Mouse (Mus musculus): ENCODE measurements around the gene Notch3.
"Not testable (repeated sequence)": the region's sequence is repeated elsewhere in the genome, so short reads cannot be mapped to it uniquely, and the experiment has no call there.

The Notch3 gene

DNA sequence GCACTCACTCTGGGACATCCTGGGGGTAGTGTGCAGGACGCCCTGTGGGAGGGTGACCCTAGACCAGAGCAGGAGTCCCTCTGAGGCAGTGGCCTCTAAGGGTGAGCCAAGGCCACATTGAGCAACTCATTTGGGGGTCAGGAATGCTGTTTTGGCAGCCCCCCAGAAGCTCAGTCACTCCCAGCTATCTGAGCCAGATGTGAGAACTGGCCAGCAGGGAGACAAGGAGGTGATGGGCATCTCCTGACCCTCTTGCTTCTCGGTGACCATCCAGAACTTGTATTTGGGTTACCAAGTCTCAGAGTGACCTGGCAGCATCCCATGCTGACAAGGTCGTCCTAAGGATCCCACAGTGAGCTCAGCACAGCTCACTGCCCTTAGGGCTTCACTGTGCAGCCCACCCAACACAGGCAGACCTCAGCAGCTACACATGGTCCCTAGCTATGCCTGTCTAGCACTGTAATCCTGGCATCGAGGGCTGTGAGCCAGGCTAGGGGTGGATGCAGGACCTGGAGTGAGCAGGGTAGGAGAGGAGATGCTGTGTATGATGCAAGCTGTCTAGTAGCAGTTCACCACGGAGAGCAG is 49.3 kb downstream of the Notch3 start:
- no peak for DNase-seq

DNA sequence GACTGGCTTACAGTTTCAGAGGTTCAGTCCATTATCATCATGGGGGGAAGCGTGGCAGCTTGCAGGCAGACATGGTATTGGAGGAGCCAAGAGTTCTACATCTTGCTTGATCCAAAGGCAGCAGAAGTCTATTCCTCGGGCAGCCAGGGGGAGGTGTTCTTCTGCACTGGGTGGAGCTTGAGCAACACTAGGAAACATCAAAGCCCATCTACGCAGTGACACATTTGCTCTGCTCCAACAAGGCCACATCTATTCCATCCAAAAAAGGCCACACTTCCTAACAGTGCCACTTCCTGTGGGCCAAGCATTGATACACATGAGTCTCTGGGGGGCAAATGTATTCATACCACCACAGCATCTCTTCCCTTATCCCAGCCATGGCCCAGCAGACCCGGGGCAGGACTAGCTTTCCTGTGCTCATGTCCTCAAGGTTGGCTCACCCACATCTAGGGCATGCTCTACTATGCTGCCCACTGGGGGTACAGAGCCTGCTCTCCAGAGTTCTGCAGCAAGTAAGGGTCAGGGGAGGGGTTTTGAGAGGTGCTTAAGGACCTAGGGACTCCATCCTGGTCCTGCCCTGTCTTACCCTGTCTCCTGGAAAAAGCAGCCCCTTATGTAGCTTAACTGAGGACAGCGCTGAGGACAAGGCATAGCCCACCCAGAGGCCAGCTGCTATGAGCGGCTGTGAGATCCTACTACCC is 49.9 kb downstream of the Notch3 start:
- no peak for DNase-seq

DNA sequence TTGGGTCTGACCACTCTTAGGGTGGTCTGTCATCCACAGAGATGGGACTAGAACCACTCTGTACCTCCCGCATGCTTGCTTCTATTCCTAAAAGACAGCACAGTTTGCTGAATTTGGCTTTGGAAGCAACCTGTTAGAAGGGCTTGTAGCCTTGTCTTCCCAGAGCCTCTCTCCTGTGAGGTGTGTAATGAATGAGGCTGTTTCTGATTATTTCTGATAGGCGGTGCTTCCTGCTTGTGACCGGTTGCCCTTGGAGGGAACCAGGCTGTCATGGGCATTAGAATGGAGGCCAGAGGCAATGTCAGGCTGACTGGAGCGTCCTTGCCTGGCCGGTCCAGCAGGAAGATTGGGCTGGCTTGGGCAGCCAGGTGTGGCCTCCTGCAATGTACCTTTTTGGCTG is 52.2 kb downstream of the Notch3 start:
- DNase-seq = not testable (repeated sequence)

DNA sequence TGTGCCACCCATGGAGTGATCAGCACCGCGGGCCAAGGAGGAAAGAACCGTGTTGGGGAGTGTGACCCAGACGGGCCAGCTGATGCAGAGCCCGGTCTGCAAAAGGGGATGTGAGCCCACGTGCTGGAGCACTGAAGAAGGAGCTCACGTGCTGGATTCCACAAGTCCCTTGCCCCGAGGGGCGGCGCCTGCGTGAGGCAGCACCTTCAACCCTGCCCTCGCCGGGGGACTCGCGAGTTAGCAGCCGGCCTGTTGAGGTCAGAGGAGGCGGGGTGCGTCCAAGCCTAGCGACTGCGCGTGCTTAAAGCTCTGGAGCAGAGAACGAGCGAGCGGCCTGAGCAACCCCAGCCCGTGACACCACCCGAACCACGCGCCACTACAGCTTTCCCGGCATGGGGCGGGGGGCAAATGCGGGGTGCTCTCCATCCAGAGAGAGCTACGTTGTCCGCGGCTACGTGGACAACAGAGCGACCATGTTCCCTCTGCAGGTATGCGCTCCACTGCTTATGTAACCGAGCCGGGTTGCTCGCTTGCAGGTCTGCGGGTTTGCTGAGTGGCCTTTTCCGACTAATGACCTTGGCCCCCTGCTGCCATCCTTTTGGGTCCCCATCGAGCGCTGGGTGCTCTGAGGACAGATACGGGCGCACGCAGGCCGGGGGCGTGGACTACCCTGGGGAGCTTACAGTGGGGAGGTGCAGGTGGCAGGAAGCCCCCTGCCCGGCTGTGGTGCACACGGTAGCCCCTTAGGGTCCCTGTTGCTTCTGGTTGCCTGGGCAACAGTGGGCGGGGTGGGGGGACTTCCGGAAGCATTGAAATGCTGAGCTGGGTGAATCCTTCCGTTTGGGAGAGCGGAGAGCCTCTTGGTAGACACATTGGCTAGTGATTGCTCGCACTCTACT is 52.9 kb downstream of the Notch3 start:
- DNase-seq = no peak

DNA sequence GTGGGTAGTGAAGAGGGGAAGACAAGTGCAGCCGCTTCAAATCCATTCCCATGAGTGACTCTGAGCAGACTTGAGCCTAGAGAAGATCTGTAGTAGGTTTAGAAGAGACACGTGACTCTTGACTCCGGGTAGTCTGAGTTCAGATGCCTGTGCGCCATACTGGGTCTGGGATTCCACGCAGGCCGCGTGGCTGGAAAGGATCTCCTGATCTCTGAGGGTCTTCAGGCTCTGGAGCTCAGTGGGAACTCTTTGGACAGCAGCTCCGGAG is 53.5 kb downstream of the Notch3 start:
- DNase-seq = no peak

DNA sequence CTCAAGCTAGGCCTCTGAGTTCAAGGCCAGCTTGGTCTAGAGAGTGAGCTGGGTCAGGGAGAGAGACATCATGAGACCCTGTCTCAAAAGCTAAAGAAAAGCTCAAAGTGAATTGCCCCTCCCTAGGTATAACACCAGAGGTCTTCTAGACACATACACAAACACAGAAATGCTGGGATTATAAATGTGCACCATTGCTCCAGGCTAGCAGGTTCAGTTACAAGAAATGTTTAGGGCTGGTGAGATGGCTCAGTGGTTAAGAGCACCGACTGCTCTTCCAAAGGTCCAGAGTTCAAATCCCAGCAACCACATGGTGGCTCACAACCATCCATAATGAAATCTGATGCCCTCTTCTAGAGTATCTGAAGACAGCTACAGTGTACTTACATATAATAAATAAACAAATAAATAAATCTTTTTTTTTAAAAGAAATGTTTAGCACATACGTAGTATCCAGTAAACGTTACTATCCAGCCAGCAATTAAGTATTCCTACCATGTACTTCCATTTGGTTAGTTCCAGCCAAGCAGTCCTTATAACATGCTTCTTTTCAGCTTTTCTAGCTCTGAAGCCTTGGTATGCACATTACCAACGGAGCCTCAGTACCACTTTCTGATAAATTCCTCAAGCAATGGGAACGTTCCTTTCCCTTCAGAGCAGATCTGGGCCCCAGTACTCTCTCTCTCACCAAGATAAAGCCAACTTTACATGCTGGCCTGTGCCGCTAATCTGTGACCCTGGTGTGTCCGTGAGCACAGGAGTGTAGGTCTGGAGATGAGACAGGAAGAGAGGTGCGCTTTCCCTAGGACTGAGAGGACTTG is 54.0 kb downstream of the Notch3 start:
- no peak for DNase-seq

DNA sequence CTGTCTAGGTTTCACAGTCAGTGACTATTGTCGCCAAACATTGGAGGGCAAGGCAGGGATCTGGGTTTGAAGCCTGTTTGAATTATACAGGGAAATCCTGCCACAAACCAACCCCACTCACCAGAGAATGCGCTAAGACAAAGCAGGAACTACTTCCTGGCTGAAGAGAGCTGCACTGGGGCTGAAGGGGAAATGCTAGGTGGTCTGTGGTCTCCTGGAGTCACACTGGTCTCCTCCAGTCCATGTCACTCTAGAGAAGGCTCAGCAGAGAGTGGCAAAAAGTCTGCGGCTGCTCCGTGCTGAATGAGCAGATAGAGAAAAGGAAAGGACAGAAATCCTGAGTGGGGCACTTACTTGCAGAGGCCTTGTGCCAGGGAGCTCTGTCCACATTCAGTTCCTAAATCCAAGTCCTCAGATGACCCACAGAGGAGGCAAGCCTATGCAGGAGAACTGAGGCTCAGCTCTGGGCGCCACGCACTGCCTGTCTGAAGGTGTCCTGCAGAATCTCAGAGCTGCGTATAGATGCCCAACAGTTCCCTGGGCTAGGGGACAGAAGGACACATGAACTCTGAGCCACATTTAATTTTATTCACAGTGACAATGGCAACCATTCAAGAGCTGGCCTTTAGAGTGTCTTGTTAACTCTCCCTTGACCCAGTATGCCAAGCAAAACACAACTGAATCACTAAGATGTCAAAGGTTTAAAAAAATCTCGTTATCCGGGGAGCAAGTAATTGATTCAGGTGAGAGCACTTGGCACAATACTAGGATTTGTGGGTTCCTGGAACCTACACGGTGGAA is 55.5 kb downstream of the Notch3 start:
- DNase-seq = no peak

DNA sequence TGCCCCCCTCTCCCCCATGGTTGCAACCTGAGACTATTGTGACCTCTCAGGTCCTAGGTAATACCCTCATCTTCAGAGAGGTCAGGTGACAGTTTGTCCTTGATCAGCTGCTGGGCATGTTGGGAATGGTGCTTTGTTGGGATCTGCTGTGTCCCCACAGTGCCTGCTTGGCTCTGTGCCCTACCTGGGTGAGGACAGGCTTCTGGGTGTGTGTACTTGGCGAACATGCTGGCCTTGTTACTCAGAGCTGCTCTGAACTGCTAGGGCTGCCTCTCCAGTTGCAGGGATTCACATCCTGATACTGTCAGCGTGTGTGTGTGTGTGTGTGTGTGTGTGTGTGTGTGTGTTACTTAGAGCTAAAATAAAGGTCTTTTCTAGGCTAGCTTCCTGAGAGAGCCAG is 56.2 kb downstream of the Notch3 start:
- DNase-seq = no peak

DNA sequence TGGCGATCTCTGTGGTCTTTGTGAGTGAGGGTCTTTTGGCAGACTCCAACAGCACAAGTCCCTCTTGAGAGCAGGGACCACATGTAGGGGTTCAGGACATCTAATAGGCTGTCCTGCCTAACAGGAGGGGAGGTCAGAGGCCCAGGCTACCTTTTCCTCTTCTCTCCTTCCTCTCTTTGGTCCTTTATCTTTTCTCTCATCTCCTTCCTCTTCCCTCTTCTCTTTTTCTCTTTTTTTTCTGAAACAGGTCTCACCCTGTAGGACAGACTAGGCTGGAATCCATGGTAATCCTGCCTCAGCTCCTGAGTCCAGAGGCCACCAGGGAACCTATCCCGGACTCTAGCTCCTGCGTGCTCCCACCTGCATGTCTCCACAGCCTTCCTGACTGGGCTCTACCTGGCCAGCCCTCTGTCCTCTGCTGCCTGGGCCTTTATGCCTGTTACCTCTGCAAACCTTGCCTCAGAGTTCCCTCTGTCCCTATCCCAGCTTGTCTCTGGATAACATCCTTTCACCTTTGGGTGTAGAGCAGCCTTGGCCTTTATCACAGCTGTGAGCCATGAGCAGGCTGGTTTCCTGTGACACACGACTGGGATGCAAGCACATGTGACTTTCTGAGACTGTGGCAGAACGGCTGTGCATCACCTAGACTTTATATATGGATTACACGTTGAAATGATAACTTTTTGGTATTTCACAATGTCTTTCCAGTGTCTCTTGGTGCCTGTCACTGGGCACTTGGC is 57.3 kb downstream of the Notch3 start:
- no peak for DNase-seq

DNA sequence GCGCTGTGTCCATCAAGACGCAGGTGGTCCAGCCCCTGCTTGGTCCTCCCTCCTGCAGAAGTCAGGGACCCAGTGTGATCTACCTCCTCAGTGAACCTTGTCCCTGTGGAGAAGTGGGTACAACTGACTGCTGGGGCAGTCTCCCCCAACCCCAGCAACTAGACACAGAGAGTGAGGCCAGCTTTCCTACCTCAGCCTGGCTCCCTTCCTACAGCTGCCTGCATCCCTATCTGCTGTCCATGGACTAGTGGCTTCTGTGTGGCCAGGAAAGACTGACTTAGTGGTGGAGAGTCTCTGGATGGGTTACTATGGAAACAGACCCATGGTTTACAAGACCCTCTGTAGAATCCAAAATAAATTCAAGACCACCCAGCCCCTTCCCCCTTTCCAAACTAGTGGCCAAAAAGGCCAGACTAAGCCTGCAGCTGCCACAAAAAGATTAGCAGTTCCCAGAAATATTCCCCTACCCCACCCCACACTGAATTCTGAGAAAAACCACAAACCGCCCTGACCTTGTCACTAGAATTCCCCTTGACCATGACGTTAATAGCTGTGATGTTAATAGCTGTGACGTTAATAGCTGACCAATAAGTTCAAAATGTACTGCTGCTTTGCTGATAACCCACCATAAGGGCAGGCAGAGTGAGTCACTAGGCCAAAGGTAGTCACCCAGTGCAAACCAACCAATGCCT is 58.2 kb downstream of the Notch3 start:
- not testable (repeated sequence) for DNase-seq

DNA sequence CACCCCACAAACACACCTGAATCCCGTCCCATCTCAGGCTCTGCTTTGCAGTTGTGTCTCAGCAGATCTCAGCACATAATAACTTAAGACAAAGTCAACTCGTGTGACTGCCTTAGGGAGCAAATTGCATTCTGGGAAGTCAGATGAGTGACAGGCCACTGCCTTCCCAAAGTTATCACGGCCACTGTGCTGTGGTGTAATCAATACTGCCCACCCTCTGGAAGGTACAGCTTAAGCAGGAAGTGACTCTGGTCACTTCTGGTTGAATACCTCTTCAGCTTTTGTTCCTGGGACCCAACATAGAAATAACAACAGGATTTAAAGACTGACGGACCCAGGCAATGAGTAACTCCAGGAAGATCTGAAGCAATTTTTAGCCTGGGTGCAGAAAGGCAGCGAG is 58.8 kb downstream of the Notch3 start:
- DNase-seq = no peak

DNA sequence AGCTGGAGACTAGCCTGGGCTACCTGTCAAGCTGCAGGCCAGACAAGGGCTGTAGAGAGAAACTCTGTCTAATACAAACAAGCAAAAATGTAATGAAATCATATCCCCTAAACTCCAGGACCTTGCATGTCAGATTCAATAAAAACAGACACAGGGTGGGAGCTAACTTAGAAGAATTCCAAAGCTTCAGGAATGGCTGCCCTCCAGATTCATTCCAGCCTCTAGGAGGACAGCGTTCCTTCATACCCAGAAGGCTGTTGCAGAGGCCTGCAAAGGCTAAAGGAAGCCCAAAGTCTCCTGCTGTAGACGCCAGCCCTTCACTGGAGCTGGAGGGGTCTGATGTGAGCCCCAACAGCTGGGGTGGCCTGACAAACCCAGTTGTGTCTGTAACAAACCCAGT is 60.3 kb downstream of the Notch3 start:
- no peak for DNase-seq

DNA sequence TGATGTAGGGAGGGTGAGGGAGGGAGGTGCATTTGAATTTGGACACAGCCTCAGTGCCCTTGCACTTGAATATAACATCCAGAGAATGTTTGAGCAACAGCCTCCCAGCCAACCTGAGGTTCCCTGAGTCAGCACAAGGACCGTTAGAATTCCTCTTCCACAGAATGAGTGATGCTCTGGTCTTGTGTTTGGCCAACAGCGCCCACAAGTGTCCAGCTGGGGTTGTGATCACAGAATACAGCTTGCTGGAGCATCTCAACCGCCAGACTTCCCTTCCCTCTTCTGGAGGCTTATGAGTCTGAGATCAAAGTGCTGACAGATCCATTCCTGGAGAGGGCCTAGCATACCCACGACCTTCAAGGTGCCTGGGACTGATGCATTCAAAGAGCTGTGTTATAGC is 63.6 kb downstream of the Notch3 start:
- DNase-seq = no peak

DNA sequence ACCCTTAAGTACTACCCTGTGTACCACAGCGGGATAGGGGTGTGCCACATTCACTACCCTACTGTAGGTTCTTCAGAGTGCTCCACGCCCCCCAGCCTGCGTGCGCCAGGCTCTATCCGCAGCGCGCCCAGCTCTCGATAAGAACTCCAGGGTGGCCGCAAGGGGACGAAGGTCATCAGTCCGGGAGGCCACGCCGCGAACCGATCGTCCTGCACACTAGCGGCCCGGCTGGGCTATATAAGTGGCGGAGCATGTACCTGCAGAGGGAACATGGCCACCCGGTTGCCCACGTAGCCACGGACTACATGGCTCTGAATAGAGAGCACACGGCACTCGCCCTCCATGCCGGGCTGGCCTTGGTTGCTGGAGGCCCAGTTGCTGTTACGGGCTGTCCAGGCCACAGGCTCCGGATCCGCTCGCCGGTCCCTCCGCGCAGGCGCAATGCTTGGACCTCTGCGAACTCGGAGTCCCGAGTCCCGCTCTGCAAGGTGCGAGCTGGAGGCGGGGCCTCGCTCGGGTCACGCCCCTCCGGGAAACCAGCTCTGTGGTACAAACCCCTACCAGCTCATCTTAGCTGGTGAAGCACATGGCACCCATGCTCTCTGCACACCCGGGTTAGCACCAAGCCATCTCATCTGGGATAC is 66.6 kb downstream of the Notch3 start:
- peak; percentile 29 to 40 for DNase-seq

DNA sequence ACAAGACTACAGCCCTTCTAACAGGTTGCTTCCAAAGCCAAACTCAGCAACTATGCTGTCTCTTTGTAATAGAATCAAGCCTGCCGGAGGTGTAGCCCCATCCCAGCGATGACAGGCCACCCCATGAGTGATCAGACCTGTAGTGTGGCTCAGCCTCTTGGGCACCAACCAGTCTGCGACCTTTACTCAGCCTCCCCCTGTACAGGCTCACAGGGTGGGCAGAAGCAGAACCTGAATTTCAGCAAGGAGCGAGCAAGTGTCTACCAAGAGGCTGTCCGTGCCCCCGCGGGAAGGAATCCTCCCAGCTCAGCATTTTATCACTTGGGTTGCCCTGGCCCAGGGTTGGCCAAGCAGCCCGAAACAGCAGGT is 67.1 kb downstream of the Notch3 start:
- DNase-seq = no peak

DNA sequence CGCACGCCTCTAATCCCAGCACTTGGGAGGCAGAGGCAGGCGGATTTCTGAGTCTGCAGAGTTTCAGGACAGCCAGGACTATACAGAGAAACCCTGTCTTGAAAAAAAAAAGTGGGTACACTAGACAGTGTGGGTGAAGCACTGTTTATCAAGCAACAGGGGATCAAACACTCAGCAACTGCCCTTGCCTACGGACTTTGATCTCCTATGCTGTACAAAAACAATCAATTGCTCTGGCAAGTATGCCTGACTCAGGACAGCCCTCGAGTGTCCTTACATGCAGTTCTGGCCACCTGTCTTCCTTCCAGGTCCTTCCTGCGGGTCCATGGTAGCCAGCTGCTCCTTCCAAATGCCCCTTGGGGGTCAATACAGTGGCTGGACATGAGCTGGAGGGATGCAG is 67.7 kb downstream of the Notch3 start:
- not testable (repeated sequence) for DNase-seq

DNA sequence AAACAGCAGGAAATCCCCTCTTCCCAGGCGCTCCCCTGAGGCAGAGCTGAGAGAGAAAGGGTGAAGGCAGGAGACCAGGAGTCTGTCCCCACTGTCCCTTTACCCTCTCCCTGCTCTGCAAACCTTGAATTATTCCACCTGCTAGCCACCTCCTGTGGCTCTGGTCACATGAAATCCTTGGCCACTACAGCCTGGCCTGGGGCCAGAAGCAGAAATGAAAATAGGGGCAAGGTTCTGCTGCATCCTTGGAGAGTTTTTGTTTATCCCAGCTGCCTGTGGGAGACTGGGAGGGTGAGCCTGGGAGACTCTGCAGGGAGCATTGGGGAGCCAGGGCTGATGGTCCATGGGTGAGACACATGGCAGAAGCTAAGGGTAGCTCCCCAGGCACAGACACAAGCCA is 69.0 kb downstream of the Notch3 start:
- no peak for DNase-seq

DNA sequence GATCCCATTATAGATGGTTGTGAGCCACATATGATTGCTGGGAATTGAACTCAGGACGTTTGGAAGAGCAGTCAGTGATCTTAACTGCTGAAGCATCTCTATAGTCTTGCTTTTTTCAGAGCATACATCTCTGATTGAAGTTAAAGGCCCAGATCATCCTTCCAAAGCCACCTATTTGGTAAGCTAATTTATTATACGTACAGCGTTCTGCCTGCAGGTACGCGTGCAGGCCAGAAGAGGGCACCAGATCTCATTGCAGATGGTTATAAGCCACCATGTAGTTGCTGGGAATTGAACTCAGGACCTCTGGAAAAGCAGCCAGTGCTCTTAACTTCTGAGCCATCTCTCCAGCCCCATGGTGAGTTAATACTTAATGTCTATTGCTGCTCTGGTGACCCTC is 73.8 kb downstream of the Notch3 start:
- DNase-seq = no peak

DNA sequence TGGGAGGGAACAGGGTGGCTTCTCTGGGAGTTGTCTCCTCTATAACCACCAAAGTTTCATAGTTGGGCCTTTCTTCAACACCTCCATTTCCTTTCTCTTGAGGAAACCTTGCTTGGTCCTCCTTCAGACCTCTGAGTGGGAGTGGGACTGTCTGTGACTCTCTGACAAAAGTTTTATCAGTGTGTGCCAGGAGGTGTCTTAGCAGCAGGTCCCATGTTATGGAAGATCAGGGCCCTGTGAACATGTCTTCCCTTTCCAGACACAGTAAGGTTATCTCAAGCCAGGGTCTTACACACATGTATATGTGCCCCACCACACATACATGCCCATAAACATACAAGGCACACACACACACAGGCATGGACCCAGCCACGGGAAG is 74.4 kb downstream of the Notch3 start:
- DNase-seq = no peak

DNA sequence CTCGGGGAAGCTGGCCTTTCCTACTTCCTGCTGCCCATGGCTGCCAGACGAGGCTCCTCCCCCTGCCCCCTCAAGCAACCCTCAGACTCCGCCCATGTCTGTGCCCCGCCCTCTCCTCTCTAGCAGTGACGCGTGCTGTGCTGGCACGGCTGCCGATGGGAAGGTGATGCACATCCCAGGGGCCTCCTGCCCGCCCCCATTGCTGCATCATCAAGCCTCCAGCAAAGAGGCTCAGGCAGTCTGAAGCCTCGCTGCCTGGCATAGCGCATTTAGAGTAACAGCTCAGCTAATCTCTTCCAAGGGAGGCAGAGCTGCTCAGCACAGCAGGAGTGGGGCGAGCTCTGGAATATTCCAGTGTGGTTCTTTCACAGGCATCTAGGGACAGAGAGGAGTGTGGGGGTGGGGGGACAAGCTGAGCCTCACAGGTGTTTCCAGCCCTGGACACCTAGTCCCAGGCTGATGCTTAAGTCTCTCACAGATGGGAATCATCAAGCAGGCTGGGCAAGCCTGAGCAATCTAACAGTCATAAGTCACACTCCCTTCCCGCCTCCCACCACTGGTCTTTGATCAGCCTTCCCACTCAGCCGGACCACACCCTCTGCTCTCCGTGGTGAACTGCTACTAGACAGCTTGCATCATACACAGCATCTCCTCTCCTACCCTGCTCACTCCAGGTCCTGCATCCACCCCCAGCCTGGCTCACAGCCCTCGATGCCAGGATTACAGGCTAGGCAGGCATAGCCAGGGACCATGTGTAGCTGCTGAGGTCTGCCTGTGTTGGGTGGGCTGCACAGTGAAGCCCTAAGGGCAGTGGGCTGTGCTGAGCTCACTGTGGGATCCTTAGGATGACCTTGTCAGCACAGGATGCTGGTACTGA is 75.0 kb downstream of the Notch3 start:
- peak; percentile 81 to 85 for DNase-seq

Measured in spleen, adult 18-20 months (tissue).